Mouse (Mus musculus) right cerebral cortex, postnatal 36 days (tissue): ENCODE measurements around the gene Gpr61.
A peak's percentile ranks its signal among the peaks of the same experiment; 100 is the strongest.

Experiments
- DNase-seq, 2 experiments: peaks; one replicate each; pipeline ENCODE4 v3.0.0; 2022; ENCODE audit warnings: low spot score in 2 of 2, mixed read lengths in 1 of 2

The Gpr61 gene

DNA sequence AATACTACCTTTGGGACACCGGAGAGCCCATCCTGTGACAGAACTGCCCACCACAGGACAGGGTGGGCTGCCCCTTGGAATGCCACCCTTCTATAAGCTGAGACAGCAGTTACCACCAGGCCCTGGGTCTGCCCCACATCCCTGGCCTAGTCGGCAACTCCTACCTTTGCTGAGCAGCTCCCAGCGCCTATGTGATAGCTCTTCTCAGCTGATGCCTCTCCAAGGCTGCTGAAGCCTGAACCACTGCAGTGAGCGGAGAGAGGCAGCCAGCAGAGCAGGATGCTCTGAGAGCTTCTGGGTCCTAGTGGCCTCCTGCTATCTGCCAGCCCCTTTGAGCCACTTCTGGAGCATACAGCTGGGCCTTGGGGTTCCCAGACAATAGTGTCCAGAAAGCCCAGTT, at the start of gene Gpr61:
Gpr61 (minus strand) TSS at position 227 of the 400 bp plus-strand sequence.
- peak; percentile 75 to 85 for DNase-seq

DNA sequence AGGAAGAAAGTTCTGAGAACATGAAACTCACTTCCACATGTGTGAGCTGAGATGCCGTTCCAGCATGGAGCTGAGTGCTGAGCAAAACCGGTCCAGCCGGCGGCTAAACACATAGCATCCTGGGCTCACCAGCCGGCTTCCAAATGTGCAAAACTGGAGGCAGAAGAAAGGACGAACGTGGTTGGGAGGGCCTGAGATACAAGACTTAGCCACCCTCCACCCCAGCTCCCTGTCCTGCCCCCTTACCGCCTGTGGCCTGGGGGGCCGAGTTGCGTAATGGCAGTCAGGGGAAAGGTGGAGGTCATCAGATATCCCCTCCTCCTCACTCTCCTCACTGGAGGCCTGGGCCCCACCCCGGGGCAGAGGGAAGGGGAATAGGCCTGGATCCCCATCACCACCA, 49.8 kb upstream of the Gpr61 start:
- no peak for DNase-seq

DNA sequence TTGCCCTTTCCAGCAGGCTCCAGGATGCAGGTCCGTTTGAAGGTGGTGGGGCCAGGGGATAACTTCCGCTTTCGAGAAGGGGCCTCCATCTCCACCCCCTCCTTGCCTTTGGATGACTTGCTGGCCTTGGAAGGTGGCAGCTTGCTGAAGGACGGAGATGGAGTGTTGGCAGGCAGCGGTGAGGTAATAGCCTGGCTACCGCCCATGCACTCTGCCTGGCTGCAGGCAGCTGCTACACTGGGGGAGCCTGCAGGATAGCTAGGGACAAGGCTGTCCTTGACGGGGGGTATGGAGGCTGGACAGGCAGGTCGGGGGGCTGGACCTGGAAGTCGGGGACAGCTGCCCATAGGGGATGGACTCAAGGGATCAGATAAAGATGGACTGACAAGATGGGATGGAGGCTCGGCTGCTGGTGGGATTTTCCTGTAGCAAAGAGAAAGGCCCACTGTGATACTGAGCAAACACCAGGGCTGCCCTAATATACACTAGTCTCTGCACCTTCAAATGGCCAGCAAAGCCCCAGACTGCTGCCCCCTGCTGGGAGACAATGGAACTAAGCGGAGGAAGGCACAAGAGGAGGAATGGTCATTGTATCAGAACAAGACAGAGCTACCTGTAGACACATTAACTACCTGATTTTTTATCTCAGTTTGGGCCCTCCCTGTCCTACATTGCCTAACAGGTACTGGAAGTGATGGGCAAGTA, 49.1 kb upstream of the Gpr61 start:
- DNase-seq, result peak in 1 of 2 experiments; percentile 72

DNA sequence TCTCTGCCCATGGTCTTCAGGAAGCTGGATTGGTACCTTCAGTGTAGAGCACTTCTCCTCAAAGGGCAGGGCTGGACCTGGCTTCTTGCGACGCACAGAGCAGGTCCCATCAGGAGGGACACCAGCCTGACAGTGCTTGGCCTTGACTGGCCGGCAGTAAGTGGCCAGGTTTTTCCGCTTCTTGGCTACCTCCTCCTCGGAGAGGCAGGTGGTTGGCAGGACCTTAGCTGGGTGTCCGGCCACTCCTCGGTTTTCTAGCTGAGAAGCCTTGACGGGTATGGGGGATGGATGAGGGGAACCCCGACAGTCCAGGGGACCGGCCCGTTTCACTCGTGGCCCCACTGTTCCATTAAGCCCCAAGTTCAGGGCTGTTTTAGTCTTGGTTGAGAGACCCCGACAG, 48.5 kb upstream of the Gpr61 start:
- DNase-seq, result no peak

DNA sequence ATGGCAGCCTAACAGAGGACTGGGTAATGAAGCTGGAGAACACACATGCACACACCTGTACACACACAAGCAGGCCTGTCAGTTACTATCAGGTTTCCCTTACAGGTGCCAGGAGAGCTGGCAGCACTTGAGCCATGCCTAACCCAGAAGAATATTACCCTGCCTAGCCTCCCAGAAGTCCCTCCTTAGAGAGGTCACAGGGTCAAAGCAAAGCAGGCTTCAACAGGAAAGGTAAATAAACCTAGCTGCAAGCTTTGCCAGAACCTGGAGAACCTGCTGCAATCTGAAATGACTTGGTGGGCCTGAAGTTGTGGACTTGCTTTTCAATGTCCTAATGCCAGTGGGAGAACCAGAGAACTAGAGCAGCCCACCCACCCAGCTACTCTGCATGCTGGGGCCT, 47.8 kb upstream of the Gpr61 start:
- DNase-seq, result no peak

DNA sequence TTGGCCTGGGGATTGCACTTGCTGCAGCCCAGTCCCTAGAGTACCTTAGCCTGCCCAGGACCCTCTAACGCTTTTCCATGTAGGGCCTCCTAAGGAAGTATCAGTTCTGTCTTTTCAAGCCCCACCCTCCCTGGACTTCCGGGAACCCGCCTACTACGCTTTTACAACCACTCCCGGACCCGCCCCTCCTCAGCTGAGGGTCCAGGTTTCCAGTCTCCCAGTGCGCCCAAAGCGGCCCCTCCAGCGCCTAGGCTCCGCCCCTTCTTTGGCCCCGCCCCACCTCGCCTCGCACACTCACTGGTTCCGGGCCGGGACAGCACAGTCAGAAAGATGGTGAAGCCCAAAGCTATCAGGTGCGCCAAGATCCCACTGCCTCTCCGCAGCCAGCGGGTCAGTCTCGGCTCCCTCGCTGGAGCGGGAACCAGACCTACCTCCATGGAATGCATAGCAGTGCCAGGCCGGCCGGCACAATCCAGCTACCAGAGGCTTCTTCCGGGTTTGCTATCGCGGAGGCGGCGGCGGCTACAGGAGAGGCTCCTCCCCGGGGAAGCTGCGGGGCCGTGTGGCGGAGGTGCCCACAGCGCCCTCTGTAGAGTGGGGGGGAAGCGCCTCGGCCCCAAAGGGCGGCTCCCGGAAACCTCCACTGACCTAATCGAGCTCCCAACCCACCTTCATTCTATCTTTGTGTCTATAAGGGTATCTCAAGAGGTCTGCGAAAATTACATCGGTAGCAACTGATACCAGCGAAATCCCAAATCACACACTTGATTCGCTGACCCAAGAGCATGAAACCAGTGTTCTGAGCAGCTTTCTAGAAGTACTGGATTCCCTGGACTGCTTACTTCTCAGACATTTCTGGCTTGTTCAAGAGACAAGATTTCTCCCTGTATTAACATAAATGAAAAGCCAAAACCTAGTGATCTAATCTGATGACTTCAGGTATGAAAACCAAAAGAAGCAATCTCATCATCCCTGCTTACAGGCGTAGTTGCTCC, 45.9 kb upstream of the Gpr61 start, which contains the start of gene Cyb561d1:
Cyb561d1 (minus strand) TSS at position 884 of the 995 bp plus-strand sequence.
- peak; percentile 80 to 86 for DNase-seq

DNA sequence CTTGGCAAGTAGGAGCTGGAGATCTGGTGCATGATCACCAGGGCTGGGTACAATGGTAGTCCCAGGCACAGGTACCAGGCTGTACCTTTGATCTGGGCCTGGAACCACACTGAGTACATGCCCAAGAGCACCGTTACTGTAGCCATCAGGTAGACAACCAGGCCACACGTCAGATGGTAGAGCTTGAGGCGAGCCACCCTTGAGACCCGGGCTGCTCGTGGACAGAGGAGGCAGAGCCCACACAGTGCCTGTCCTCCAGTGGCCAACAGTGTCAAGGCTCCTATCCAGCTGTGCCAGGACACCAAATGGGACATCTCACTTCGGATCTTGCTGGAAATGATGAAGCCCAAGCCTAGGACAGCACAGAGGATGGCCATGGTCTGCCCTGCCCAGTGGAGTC, 44.5 kb upstream of the Gpr61 start:
- no peak for DNase-seq

DNA sequence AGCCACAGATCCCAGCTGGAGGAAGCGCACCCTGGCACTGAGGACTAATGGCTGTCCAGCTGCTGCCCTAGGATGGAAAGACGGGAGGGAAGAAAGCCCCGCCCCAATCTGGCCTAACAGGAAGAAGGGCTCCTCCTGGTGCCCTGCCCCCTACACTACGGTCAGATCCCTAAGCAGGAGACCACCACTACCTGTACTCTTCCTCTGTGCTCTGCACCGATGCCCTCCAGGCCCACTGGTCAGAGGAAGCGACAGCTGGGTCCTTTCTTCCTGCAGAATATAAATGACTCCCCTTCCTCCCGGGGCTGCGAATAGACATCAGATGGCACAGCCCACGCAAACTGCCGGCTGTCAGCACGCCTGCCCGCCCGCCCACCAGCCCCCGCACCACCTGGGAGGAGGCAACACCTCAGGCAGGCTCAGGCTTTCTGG, 42.4 kb upstream of the Gpr61 start:
- DNase-seq, result peak; percentile 77 to 84

DNA sequence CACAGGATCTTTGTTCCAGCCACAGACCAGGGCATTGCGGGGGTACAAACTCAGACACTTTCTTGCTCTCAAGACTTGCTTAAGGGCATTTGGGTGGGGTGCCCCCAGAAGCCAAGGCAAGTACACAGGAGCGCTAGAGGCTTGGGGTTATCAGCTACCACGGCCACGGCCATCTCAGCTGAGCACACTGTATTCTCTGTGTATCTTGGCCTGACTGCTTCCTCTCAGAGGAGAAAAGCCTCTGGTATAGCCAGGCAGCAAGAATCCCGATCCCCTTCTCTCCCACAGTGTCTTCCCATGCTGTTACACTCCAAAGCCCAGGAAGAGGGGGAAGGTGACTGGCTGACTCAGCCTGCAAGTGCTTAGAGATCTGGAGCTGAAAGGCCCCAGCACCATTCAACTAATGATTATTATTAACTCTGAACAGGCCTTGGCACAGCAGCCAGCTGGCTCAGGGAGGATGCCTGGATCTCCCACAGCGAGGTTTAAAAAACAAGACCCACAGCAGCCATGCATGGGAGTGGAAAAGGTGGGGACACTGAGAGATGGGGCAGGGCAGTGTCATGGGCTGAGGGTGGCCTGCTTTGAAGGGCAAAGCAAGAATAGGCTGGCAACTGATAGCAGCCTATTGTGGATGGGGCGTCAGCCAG, 41.4 kb upstream of the Gpr61 start:
- no peak for DNase-seq

DNA sequence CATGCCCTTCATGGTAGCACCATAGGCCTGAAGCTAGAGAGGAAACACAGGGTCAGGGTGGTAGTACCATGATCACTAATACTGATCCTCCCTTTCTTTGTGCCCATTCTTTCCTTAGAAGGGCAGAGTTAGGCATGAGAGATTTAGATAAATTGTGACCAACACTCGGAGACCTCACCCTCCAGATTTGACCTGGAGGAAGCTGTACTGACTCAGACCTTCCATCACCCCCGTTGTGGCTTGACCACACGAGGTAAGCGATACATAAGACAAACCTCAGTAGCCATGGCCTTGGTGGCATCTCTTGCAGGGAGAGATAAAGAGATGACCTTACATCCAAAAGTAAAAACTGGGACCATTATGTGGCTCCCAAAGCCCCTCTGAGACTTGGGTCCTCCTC, 40.6 kb upstream of the Gpr61 start:
- DNase-seq, result no peak

DNA sequence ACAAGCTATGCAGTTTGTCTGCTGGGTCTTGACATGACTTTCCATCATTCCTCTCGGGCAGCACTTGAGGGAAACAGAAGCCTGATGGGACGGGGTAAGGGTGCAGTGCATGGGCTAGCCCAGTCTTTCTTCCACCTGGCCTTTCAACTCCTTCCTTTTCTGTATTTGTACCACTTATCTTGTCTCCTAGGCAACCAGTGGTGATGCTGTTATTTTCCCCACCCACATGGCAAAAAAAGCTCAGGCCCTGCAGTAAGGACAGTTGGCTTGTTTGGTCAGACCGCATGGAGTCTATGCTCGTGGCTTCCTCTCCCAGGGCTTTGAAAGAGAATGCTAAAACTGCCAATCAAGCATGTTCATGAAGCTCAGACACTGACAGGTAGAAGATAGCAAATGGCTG, 39.0 kb upstream of the Gpr61 start:
- no peak for DNase-seq

DNA sequence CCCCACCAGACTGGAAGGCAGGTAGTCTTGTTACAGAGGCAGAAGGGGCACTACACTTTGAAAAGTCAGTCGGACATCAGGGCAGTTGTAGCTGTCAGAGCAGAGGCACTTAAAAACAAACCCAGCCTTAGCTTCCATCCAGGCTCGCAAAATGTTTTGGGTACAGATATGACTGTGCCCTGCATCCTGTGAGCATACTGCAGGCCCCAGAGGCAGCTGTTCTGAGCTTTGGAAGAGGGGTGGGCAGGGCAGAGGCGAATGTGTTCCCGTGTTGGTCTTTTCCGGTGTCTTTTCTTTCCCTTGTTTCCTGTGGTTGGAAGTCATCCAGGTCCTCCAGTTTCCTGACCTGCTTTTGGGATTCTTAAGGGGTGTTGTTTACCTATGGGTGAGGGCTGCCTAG, 35.2 kb upstream of the Gpr61 start:
- no peak for DNase-seq

DNA sequence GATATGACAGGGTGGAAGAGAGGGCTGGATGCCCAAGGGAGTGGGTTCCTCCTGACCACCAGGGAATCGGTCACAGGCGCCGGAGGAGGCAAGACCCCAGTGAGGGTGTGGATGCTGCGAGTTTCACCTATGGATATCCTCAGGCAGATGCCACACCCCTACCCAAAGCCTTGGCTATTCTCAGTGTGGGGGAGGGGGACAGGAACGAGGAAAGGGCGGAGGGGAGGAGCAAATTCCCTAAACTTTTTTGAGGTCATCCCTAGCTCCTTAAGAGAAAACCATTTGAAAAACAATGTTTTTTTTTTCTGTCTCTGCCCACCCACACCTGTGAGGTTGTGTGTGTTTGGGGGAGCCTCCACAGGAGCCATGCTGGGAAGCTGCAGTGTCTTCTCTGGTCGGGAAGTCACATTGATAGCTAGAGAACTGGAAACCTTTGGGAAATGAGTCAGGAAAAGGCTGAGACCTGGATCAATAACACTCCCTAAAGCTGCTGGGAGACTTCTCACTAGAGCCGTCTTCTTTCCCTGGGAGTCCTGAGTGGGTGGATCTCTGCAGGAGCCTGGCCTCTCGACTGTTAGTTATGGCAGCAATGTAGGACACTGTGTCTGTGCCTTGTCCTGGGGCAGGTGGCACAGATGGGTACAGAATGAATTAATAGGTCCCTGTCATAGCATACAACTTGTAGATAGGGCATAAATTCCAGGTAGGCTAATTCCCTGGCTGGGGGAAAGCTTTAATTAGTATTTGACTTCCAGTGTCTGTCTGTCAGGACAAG, 34.2 kb upstream of the Gpr61 start:
- no peak for DNase-seq

DNA sequence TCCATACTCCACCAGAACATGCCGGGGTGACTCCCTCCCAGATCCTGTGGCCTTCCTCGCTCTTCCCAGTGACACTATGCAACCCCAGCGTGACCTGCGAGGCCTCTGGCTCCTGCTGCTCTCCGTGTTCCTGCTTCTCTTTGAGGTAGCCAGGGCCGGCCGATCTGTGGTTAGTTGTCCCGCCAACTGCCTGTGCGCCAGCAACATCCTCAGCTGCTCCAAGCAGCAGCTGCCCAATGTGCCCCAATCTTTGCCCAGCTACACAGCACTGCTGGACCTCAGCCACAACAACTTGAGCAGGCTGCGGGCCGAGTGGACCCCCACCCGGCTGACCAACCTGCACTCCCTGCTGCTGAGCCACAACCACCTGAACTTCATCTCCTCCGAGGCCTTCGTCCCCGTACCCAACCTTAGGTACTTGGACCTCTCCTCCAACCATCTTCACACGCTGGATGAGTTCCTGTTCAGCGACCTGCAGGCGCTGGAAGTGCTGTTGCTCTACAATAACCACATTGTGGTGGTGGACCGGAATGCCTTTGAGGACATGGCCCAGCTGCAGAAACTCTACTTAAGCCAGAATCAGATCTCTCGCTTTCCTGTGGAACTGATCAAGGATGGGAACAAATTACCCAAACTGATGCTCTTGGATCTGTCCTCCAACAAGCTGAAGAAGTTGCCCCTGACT, 32.6 kb upstream of the Gpr61 start:
- DNase-seq, result no peak

DNA sequence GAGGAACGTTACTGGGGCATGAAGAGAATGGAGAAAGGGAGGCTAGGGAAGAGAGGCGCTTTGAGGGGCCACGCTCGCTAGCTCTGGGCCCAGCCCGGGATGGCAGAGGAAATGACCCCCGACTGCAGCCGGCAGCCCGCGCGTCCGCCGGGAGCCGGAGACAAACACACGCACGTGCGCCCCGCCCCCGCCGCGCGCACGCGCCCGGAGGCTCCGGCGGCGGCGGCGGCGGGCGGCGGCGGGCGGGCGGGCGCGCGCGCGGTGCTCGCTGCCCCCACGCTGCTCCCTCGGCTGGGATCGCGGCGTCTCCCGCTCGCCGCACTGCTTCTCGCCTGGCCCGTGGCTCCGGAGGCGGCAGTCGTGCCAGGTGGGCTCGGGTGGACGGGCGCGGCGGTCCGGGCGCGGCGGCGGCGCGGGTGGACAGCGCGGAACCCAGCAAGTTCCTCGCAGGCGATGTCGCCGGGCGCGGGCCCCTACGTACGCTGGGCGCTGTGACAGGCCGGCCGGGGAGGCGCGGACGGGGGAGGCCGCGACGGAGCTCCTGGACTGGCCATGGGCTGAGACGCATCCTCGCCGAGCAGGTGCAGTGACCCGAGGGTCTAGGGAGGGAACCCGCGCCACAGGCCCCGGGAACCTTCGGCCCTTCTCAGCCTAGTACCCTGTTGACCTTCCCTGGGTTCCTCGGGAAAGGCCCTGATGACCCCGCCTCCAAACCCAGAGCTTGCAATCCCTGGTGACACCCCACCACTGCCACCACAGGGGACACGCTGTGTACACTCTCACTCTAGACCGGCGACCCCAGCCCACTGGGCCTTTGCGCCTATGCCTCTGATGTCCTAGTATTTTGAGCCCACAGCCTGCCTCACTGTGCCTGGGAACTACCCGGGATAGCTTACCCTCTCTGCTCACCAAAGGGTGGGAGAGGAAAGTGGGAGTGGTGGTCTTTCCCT, 31.7 kb upstream of the Gpr61 start, which contains the start of gene Amigo1:
Amigo1 (plus strand) TSS at position 238 of the 950 bp plus-strand sequence.
- no peak for DNase-seq

DNA sequence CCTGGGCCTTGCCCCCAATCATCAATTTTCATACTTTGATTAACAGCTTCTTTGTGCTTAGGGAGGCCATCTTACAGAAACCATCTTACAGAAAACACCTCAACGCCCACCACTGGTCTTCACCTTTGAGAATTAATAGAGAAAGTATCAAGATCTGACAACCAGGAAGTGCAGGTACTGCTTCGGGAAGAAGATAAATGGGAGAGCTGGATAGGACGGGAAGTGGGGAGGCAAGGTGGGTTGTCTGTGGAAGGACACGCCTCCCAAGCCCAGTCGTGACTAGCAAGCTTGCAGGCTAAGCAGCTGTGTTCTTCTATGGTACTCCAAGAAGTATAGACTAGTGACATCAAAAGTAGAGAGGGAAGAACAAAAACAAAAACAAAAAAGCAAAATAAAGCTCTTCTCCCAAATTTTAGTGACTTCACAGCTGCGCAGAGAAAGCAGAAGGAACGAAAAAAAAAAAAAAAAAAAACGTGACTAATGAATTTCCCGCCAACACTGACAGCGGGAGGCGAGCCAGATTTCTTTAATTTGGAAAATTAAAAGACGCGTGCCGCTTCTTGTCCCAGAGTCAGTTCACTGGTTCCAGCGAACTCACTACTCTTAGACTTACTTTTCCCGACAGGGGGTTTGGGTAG, 30.9 kb upstream of the Gpr61 start:
- no peak for DNase-seq

DNA sequence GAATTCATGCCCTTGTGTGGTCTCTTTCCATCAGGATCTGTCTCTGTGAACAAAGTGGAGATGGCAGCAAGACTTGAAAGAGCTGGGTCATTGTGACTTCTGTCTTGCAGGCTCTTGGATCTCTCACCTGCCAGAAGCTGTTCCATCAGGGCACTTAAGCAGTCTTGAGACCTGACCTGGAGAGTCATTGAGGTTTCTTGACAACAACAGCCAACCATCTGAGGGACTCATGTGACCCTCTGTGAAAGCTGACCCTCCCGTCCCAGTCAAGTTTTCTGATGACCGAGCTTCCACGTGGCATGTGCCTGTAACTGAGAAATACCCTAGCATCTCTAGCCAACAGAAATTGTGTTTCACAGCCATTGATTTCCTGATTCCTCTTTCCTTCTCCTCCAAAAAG, 30.1 kb upstream of the Gpr61 start:
- DNase-seq, result no peak

DNA sequence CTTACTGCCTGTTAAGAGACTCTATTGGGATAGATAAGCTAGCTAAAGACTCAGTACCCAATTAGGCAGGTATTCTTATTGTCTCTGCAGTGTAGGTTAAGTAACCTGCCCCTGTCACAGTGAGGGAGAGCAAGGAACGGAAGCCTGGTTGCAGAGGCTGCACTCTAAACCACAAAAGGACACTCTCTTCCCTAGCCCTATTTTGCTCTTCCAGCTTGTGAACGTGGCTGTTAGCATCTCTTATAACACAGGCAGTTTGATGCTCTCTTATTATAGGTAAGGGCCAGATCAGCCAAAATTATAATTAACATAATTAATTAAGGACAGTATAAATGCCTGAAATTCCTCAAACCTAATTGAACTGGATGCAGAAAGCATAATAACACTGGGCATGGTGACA, 25.8 kb upstream of the Gpr61 start:
- DNase-seq, result no peak
